Mouse (Mus musculus) embryonic facial prominence, embryonic 14.5 days (tissue): ENCODE results near the gene Hist2h2bb. TPM values are rescaled to one million over a fixed set of nuclear protein-coding genes. Genes with fewer than 3 reads are reported as not detected.
"Not testable (repeated sequence)": the region's sequence is repeated elsewhere in the genome, so short reads cannot be mapped to it uniquely, and the experiment has no call there.

ENCODE experiments used
- ATAC-seq: fragments of 200-750 bp; cut with Nextera tagmentation; 2 replicates; pipeline ENCODE4 v1.8.0; 2017; ENCODE audit warnings: low read depth, moderate number of reproducible peaks, moderate TSS enrichment
- DNase-seq: peaks from one replicate; pipeline ENCODE4 v3.0.0-alpha.2; 2015; ENCODE audit warnings: low spot score
- H3K27ac ChIP-seq: fragments of 300-500 bp; sonication (generic); replicated peaks from 2 replicates; pipeline ENCODE4 v1.5.1; 2014; ENCODE audit warnings: low read depth, mild to moderate bottlenecking, low read length, moderate library complexity
- H3K27me3 ChIP-seq: fragments of 300-500 bp; sonication (generic); replicated peaks from 2 replicates; pipeline ENCODE4 v1.6.1; 2014; ENCODE audit warnings: low read length; ENCODE audit not compliant: control insufficient read depth, insufficient read depth
- H3K36me3 ChIP-seq: fragments of 300-500 bp; sonication (generic); 2 replicates; pipeline ENCODE4 v1.6.1; 2014; ENCODE audit warnings: low read length, mixed read lengths; ENCODE audit not compliant: control insufficient read depth, insufficient read depth
- H3K4me1 ChIP-seq: fragments of 300-500 bp; sonication (generic); 2 replicates; pipeline ENCODE4 v1.6.1; 2014; ENCODE audit warnings: antibody characterized with exemption, low read length; ENCODE audit not compliant: control insufficient read depth, insufficient read depth
- H3K4me2 ChIP-seq: fragments of 300-500 bp; sonication (generic); 2 replicates; pipeline ENCODE4 v1.6.1; 2014; ENCODE audit warnings: low read depth, mild to moderate bottlenecking, low read length, moderate library complexity, mixed read lengths
- H3K4me3 ChIP-seq: fragments of 300-500 bp; sonication (generic); 2 replicates; pipeline ENCODE4 v1.5.1; 2014; ENCODE audit warnings: low read depth, mild to moderate bottlenecking, low read length
- H3K9ac ChIP-seq: fragments of 300-500 bp; sonication (generic); 2 replicates; pipeline ENCODE4 v1.6.1; 2014; ENCODE audit warnings: low read depth, mild to moderate bottlenecking, low read length, moderate library complexity, mixed read lengths
- H3K9me3 ChIP-seq: fragments of 300-500 bp; sonication (generic); 2 replicates; pipeline ENCODE4 v1.6.1; 2016; ENCODE audit warnings: low read length; ENCODE audit not compliant: control insufficient read depth
- WGBS: fragments of 180-500 bp; shearing (Covaris S2); extraction: QIAGEN DNeasy Blood & Tissue Kit; methylation state at CpG from one replicate; pipeline ENCODE4 v1.1.7; 2014; 5-methylcytosine and 5-hydroxymethylcytosine counted together
- polyA plus RNA-seq: library from polyadenylated mRNA; unstranded; fragments of >200 nt; fragmentation: Nextera tagmentation; extraction: Ambion mirVana; gene quantifications from 2 replicates; pipeline ENCODE4 v1.2.1, GENCODE M21; 2014

Hist2h2bb gene
- polyA plus RNA-seq, 1 experiment from 2014 or later, result 12.7 TPM

DNA sequence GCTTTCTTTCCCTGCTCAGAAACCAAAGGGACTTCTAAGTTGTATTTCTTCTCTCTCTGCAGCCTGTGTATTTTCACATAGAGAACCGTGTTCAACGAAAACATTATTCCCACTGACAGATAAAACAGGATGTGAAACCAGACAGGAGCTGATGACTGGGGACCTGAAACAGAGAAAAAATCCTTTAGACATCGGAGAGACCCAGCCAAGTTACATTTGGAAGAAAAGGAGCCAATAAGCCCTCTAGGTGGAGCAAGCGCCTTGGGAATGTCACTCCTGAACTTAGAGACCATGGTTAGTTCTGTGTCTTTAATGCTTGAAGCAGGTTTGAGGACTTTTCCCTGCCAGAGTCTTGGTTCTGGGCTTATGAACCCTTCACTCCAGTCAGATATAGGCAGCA lies 14.9 kb downstream of the Hist2h2bb start:
- Histone ChIP-seq H3K27ac (no peak overlapping the region), H3K4me1 (no peaks in the 10 kb centered on the region), H3K9ac (0 out of 2 replicates have a peak overlapping the region, but pooled peaks have one; percentile 5), H3K4me2 (peak overlapping the region; percentile 2), H3K27me3 (no peaks in the 10 kb centered on the region; the same call in none of the 2 replicates), H3K9me3 (no peaks in the 10 kb centered on the region), H3K4me3 (no peak overlapping the region), H3K36me3 (no peaks in the 10 kb centered on the region)
- DNase-seq (peak; percentile 77), ATAC-seq (no peak)
- WGBS, result 12% methylated on average over 4 of the region's 4 CpGs

DNA sequence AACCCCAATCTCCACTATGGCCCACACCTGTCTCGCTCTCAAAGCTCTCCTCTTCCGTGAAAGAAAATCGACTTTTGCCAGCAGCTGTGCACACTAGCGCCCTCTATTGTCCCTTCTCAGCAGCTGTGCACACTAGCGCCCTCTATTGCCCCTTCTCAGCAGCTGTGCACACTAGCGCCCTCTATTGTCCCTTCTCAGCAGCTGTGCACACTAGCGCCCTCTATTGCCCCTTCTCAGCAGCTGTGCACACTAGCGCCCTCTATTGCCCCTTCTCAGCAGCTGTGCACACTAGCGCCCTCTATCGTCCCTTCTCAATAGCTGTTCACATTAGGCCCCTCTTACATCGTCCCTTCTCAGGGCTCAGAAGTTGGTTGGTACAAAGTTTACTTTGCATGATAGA lies 17.8 kb downstream of the Hist2h2bb start:
- not testable (repeated sequence) for DNase-seq, ATAC-seq, H3K4me3 ChIP-seq, H3K36me3 ChIP-seq, H3K9ac ChIP-seq, H3K9me3 ChIP-seq, H3K27me3 ChIP-seq, H3K4me2 ChIP-seq, H3K4me1 ChIP-seq, H3K27ac ChIP-seq
- 86% methylated on average over 11 of the region's 11 CpGs for WGBS

DNA sequence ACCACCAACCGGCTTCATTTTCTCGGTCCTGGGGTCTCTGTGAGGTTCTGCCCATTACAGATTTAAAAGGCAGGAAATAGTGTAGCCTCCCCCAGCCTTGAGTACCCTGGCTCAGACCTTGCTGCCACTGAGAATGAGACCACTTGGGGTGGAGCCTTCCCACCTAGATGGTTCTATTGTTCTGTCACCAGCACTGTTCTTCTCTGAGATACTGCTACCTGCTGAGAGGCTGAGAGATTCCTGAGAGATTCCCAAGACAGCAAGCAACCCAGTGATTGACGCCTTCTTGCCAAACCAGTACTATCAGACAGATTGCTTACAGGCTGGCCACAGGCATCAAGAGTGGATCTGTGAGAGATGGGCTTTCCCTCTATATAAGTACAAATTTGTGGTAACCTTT lies 19.6 kb downstream of the Hist2h2bb start:
- 73% methylated on average over 3 of the region's 3 CpGs for WGBS
- no peaks in the 10 kb centered on the region; the same call in 1 of the 2 replicates for H3K27me3 ChIP-seq
- no peak for DNase-seq
- no peak for ATAC-seq
- no peaks in the 10 kb centered on the region for H3K9me3 ChIP-seq
- no peak overlapping the region for H3K4me2 ChIP-seq
- no peak overlapping the region for H3K27ac ChIP-seq
- H3K36me3 ChIP-seq, result no peaks in the 10 kb centered on the region
- no peak overlapping the region for H3K9ac ChIP-seq
- H3K4me3 ChIP-seq, result no peak overlapping the region
- H3K4me1 ChIP-seq, result no peaks in the 10 kb centered on the region

DNA sequence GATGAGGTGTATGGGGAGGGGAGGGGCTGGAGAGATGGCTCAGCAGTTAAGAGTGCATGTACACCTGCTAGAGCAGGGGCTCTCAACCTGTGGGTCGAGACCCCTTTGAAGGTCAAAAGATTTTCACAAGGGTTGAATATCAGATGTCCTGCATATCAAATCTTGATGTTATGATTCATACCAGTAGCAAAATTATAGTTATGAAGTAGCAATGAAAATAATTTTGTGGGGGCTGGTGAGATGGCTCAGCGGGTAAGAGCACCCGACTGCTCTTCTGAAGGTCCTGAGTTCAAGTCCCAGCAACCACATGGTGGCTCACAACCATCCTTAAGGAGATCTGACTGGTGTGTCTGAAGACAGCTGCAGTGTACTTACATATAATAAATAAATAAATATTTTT lies 21.2 kb downstream of the Hist2h2bb start:
- H3K36me3 ChIP-seq, H3K4me2 ChIP-seq, H3K4me1 ChIP-seq, H3K9me3 ChIP-seq, H3K4me3 ChIP-seq, H3K27me3 ChIP-seq, H3K9ac ChIP-seq, H3K27ac ChIP-seq, ATAC-seq, DNase-seq: not testable (repeated sequence)
- 93% methylated on average over 3 of the region's 3 CpGs for WGBS

DNA sequence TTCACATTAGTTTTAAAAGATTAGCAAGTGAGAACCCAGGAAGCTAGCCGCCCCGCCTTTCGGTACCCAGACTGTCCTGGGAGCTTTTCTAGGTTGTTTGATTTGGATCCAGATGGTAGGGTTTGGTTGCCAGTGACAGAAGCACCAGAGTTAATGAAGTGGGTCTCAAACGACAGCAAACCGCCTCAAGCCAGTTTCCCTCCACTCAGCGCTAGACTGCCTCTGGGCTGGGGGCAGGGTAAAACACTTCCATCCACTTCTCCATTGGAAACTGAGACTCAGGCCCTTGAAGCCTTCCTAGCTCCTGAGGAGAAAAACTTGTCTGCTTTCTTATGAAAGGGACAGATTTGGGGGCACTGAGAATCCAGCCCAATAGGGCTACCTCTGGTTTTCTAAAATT lies 23.1 kb downstream of the Hist2h2bb start:
- H3K27ac ChIP-seq, result no peak overlapping the region
- ATAC-seq (no peak), DNase-seq (no peak)
- H3K36me3 ChIP-seq, result no peaks in the 10 kb centered on the region
- no peak overlapping the region for H3K4me2 ChIP-seq
- no peaks in the 10 kb centered on the region for H3K4me1 ChIP-seq
- no peak overlapping the region for H3K4me3 ChIP-seq
- no peaks in the 10 kb centered on the region for H3K27me3 ChIP-seq
- 47% methylated on average over 6 of the region's 6 CpGs for WGBS
- no peak overlapping the region for H3K9ac ChIP-seq
- no peaks in the 10 kb centered on the region for H3K9me3 ChIP-seq

DNA sequence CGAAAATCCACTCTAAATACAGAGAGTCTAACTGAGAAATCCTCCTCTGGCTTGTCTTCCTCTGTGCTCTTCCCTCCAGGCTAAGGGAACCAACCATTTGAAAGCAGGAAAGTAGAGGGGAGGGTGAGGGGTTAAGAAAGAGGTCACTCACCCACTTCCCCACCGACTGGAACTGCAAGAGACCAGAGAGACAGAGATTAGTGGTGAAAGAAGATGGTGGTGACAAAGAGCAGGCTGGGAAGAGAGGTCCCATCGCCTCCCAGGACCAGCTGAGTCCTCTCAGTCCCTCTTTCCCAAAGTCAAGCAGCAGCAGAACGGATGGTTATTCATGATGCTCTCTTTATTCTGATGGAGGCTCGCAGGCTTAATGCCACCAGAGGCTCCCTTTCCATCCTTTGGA lies 23.8 kb downstream of the Hist2h2bb start:
- Histone ChIP-seq H3K27me3 (no peaks in the 10 kb centered on the region), H3K9ac (no peak overlapping the region), H3K4me1 (no peaks in the 10 kb centered on the region), H3K4me2 (no peak overlapping the region), H3K9me3 (no peaks in the 10 kb centered on the region), H3K4me3 (no peak overlapping the region), H3K27ac (no peak overlapping the region), H3K36me3 (no peaks in the 10 kb centered on the region)
- ATAC-seq (no peak), DNase-seq (no peak)
- WGBS, result 44% methylated on average over 5 of the region's 5 CpGs

DNA sequence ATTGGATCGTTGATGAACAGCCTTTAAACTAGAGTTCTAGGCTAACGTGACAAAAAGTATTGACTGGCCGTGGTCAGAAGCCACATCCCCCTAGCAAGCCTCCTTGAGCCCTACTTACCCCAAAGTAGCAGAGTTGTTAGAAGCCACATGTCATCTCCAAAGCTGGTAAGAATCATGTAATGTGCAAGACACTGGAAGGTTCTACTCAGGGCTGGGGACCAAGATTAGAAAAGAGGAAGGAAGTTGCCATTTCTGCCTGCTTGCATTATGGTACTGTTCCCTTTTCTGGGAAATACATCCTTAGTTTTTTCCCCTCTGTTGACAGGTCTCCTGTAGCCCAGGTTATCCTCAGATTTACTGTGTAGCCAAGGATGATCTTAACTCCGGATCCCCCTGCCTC lies 24.2 kb downstream of the Hist2h2bb start, which contains the start of gene Fcgr1:
Fcgr1 (minus strand) TSS at position 183 of the 400 bp plus-strand sequence.
- Histone ChIP-seq H3K27ac (no peak within 1 kb of the TSS), H3K9me3 (no peaks in the 10 kb centered on the region), H3K36me3 (no peaks in the 10 kb centered on the region), H3K4me2 (no peak within 1 kb of the TSS), H3K4me1 (no peaks in the 10 kb centered on the region), H3K9ac (no peak within 1 kb of the TSS), H3K27me3 (0 out of 2 replicates have a peak, but pooled peaks cover 3% of the 10 kb centered on the region), H3K4me3 (no peak within 1 kb of the TSS)
- WGBS, result 79% methylated on average over 4 of the region's 4 CpGs
- ATAC-seq (no peak), DNase-seq (no peak)

DNA sequence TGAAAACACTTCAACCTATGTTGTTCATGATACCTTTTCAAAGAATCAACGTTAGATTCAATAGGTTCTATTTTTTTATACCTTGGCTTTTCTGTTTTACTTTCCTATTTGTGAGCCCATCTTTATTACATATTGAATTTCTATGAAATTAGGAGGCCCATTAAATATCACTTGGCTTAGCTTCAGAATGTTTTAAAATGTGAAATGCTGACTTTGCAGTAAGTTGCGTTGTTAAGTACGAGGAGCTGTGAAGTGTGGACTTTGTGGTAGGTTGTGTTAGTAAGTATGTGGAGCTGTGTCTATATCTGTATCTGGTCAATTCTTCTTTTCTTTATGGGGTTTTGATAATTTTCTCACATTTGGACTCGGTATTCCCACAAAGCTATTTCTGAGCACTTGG lies 28.8 kb downstream of the Hist2h2bb start:
- Histone ChIP-seq H3K36me3 (no peaks in the 10 kb centered on the region), H3K4me3 (no peak overlapping the region), H3K27me3 (0 out of 2 replicates have a peak, but pooled peaks cover 3% of the 10 kb centered on the region), H3K4me2 (no peak overlapping the region), H3K9ac (no peak overlapping the region), H3K9me3 (no peaks in the 10 kb centered on the region), H3K4me1 (no peaks in the 10 kb centered on the region), H3K27ac (no peak overlapping the region)
- ATAC-seq, result no peak
- WGBS, result 90% methylated on average over 4 of the region's 4 CpGs
- no peak for DNase-seq

DNA sequence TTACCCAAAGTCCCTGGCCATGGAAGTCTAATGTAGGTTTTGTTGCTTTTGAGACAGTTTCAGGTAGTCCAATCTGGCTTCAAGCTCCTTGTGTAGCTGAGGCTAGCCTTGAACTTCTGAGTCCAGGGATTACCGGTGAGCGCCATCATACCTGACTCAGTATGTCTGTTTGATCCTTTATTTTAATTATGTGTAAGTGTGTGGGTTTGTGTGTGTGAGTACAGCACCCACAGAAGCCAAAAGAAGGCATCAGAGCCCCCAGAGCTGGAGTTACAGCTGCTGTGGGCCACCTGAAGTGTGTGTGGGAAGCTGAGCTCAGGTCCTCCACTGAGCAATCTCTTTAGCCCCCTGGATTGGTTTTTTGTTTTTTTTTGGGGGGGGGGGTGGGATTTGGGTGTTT lies 30.0 kb downstream of the Hist2h2bb start:
- H3K4me3 ChIP-seq, result no peak overlapping the region
- ATAC-seq, result no peak
- no peak overlapping the region for H3K27ac ChIP-seq
- no peaks in the 10 kb centered on the region for H3K4me1 ChIP-seq
- H3K9me3 ChIP-seq, result no peaks in the 10 kb centered on the region
- no peak overlapping the region for H3K9ac ChIP-seq
- H3K36me3 ChIP-seq, result no peaks in the 10 kb centered on the region
- H3K27me3 ChIP-seq, result 0 out of 2 replicates have a peak, but pooled peaks cover 3% of the 10 kb centered on the region
- 95% methylated on average over 2 of the region's 2 CpGs for WGBS
- H3K4me2 ChIP-seq, result no peak overlapping the region
- no peak for DNase-seq
